9 mouse cellular contexts compared by ENCODE assay signal in genomic region chr6:127932697-127933096, GRCm38 (mm10). TPM values are rescaled to one million over a fixed set of nuclear protein-coding genes. Genes with fewer than 3 reads are reported as not detected.
DNase-seq lines count a peak whose midpoint lies in the region; ATAC-seq lines count a peak whose summit lies in the region.
"Had no signal": no experiment of that assay in that cellular context is flagged by ENCODE, and none has a peak within 500 bp of the region (broad histone marks: within the 10 kb centered on the region; RNA-seq: fewer than 3 reads in every experiment).

No protein-coding gene starts in this region.

- H3K4me3 ChIP-seq in heart, embryonic 12.5 days = no peak overlapping the region

- no peak overlapping the region for H3K9ac ChIP-seq in heart, embryonic 12.5 days

- no peak overlapping the region for H3K4me2 ChIP-seq in heart, embryonic 12.5 days

- no peaks in the 10 kb centered on the region for H3K27me3 ChIP-seq in heart, embryonic 12.5 days (replicated peaks)

- peaks cover 35% of the 10 kb centered on the region for H3K4me1 ChIP-seq in heart, embryonic 12.5 days (replicated peaks)

- 39% methylated on average over 5 of the region's 5 CpGs for WGBS in heart, embryonic 12.5 days

- no peaks in the 10 kb centered on the region for H3K36me3 ChIP-seq in heart, embryonic 12.5 days

- peak; percentile 94 for DNase-seq in heart, adult 11 months
- DNase-seq in forelimb bud, embryonic 11.5 days (ENCODE audit: low read depth, low spot score) = peak; percentile 30
- peak; percentile 44 for DNase-seq in kidney, adult 9 months
- DNase-seq in lung, postnatal 4 days = peak; percentile 46 to 78
- DNase-seq in frontal cortex, postnatal 10 days (ENCODE audit: low spot score in 2 of 2) = no peak
- no peak for DNase-seq in spleen, adult 18-20 months
- no peak for DNase-seq in right cerebral cortex, postnatal 25 days
- DNase-seq: right cerebral cortex, postnatal 14 days had no signal

- H3K27ac ChIP-seq in heart, embryonic 12.5 days (ENCODE audit: poor library complexity, severe bottlenecking) = no peak overlapping the region

- peaks cover 6% of the 10 kb centered on the region for H3K9me3 ChIP-seq in heart, embryonic 12.5 days (replicated peaks)

- ATAC-seq in heart, embryonic 12.5 days (ENCODE audit: insufficient number of reproducible peaks, low FRiP score) = no peak

RNA-seq across cellular contexts. Expression of gene Tspan11, which starts 45.3 kb away (rescaled TPM):
- polyA plus RNA-seq in heart, embryonic 12.5 days (2016; fragmentation: Nextera tagmentation; extraction: Ambion mirVana) = 1.9 and 3.1 TPM in 2 replicates

Comparison
In these comparisons a context has a peak if more than half of its experiments do, and no peak if none do; other contexts are left out.
1. DNase-seq: peak in heart, adult 11 months (single experiment), forelimb bud, embryonic 11.5 days (single experiment), kidney, adult 9 months (single experiment) and lung, postnatal 4 days (2 of 2); none in frontal cortex, postnatal 10 days (0 of 2), spleen, adult 18-20 months (0 of 2) and right cerebral cortex, postnatal 25 days (single experiment).